Mouse (Mus musculus) cerebellum, postnatal 10 days (tissue): ENCODE data around the gene Aicda.

Experiments used
- DNase-seq, 2 experiments: peaks; one replicate each; pipeline ENCODE4 v3.0.0; 2021; ENCODE audit warnings: mixed read lengths in 2 of 2

The Aicda gene

GRCm38 (mm10) chr6:122602242-122602991 is 48.8 kb downstream of the Aicda start, which contains the start of gene Apobec1:
Gene Apobec1, minus strand, starts transcription at chr6:122602444.
- DNase-seq = peak; percentile 58 to 67

- no peak for DNase-seq
Measured at GRCm38 (mm10) chr6:122602992-122603322, 49.4 kb downstream of the Aicda start.

DNA sequence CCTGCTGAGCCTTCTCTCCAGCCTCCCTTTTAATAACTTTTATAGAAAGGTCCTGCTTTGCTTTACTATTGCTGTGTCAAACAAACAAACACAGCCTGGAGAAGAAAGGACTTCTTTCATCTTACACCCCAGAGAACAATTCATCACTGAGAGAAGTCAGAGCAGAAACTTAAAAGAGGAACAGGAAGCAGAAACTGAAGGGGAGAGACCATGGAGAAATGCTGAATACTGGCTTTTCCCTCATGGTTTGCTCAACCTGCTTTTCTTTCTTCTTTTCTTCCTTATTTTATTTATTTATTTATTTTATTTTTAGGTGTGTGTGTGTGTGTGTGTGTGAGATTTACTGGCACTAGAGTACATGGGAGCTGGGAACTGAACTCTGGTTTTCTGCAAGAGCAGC is 50.7 kb downstream of the Aicda start:
- no peak for DNase-seq

- no peak for DNase-seq
Measured at GRCm38 (mm10) chr6:122605483-122605882, 51.9 kb downstream of the Aicda start.

DNA sequence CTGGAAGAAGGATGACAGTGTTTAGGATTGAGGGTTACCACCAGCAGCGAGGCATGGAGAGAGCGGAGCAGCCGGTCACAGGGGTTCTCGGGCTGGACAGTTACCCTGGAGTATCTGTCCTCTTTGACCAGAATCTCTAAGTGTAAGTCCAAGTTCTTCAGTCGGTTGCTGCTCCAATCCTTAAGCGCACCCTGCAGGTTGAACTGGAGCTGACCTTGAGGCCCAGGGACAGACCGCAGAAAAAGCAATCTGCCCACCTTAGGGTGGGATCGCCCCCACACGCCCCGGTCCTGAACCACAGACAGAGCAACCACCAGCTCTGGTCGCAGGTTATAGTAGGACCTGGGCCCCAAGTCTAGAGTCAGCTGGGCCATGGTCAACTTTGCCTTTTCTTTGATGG is 53.1 kb downstream of the Aicda start:
- no peak for DNase-seq

GRCm38 (mm10) chr6:122607700-122608099 is 54.1 kb downstream of the Aicda start:
- no peak for DNase-seq

- no peak for DNase-seq
Measured at GRCm38 (mm10) chr6:122608434-122609376, 55.1 kb downstream of the Aicda start.

DNA sequence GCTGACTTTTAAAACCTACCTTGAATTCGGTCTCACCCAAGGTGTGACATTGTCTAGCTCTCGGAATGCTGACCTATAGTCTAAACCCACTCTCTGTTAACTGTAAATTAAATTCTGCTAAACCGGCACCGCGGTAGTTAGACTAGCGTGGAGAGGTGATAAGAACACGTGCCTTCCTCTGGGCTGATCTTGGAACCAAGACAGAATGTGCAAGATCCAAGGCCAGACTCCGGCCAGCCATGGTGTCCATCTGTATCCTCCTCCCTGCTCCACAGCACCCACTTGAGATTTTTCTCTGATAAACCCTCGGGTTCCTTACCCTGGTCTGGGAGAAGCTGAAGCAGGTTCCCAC is 55.8 kb downstream of the Aicda start:
- peak; percentile 15 to 31 for DNase-seq

DNA sequence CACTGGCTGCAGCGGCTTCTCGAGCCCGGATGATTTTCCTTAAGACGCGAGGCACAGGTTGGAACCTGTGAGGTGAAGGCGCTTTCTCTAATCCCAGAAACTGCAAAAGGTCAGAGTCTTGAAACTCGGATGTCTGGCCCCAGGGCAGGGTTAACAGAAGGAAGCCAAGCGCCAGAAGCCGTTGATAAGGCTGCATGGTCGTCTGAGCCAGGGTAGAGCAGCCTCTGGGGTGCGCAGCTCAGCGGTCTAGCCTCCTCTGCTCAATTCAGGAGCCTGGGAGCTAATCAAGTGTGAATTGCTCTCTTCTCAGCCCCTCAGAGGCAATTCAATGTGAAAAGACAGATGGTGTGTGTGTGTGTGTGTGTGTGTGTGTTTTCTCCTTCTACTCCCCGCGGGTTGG is 56.2 kb downstream of the Aicda start, which contains the start of gene Gdf3:
Gene Gdf3 (minus strand): TSS at position 317 of the 400 bp plus-strand sequence.
- peak; percentile 64 for DNase-seq

DNA sequence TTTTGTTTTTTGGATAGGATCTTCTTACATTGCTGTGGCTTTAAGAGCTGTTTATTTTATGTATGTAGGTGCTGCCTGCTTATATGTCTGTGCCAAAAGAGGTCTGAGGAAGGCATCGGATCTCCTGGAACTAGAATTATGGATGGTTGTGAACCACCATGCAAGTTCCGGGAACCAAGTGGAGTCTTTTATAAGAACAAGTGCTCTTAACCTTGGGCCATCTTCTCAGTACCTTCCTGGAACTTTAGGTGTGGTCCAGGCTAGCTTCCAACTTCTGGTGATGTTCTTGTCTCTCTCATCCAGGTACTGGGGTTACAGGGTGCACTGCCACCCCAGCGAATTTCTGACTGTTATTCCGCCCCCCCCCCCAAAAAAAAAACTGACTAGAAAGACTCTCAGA is 58.8 kb downstream of the Aicda start:
- no peak for DNase-seq
